8 mouse cellular contexts compared by ENCODE assay signal in the genomic region with DNA sequence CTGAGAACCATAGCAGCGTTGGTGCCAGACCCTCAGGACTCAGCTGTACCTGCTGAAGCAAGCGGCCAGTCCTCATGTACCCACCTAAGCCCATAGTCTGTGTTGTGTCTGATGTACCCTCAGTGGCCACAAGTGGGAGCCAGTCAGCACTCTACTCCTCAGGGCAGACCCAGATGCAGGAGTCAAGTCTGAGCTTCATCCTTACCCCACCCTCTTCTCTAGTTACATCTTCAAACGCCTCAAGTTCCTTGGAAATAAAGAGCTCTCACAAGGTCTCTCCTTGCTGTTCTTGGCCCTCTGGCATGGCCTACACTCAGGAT. TPM values are rescaled to one million over a fixed set of nuclear protein-coding genes. Genes with fewer than 3 reads are reported as not detected.
A peak's percentile ranks its signal among the peaks of the same experiment; 100 is the strongest.
DNase-seq lines count a peak whose midpoint lies in the region; ATAC-seq and TF ChIP-seq lines count a peak whose summit lies in the region.

No protein-coding gene starts in this region.

- H3K4me2 ChIP-seq in intestine, postnatal 0 days (replicated peaks; ENCODE audit: low read depth) = no peak overlapping the region
- no peak overlapping the region for H3K4me2 ChIP-seq in limb, embryonic 13.5 days (replicated peaks)
- H3K4me2 ChIP-seq in midbrain, embryonic 15.5 days = no peak overlapping the region

- H3K4me3 ChIP-seq in intestine, postnatal 0 days (ENCODE audit: low read depth, low read length) = no peak overlapping the region
- H3K4me3 ChIP-seq in limb, embryonic 13.5 days = no peak overlapping the region
- H3K4me3 ChIP-seq in midbrain, embryonic 15.5 days = no peak overlapping the region

- H3K27ac ChIP-seq in intestine, postnatal 0 days (ENCODE audit: low read depth, low read length) = no peak overlapping the region
- H3K27ac ChIP-seq in limb, embryonic 13.5 days = no peak overlapping the region
- no peak overlapping the region for H3K27ac ChIP-seq in midbrain, embryonic 15.5 days

- DNase-seq in ovary, postnatal 14 days (ENCODE audit: low spot score) = peak; percentile 53
- no peak for DNase-seq in ovary, postnatal 10 days (ENCODE audit: low spot score)
- peak; percentile 53 to 78 for DNase-seq in cerebellum, postnatal 4 days (ENCODE audit: low spot score in 2 of 2)
- peak; percentile 35 to 48 for DNase-seq in gastrocnemius, adult 8-10 months (ENCODE audit: low spot score in 2 of 2)
- DNase-seq in spleen, postnatal 4 days (ENCODE audit: low spot score in 2 of 2) = peak; percentile 75 to 89

- 41% methylated on average over 3 of the region's 3 CpGs for WGBS in intestine, postnatal 0 days
- 53% methylated on average over 3 of the region's 3 CpGs for WGBS in limb, embryonic 13.5 days
- 47% methylated on average over 3 of the region's 3 CpGs for WGBS in midbrain, embryonic 15.5 days

- H3K36me3 ChIP-seq in intestine, postnatal 0 days (ENCODE audit: control insufficient read depth, insufficient read depth) = peaks cover 70% of the 10 kb centered on the region
- H3K36me3 ChIP-seq in limb, embryonic 13.5 days = peaks cover 93% of the 10 kb centered on the region
- peaks cover 36% of the 10 kb centered on the region for H3K36me3 ChIP-seq in midbrain, embryonic 15.5 days (replicated peaks)

- H3K27me3 ChIP-seq in intestine, postnatal 0 days (replicated peaks; ENCODE audit: control insufficient read depth, insufficient read depth, low read length) = no peaks in the 10 kb centered on the region
- H3K27me3 ChIP-seq in limb, embryonic 13.5 days = no peaks in the 10 kb centered on the region
- no peaks in the 10 kb centered on the region for H3K27me3 ChIP-seq in midbrain, embryonic 15.5 days (replicated peaks)

- TF ChIP-seq CTCF in intestine, postnatal 0 days (IDR thresholded peaks at IDR 0.05; ENCODE audit: low read depth) = peak; percentile 90

- no peaks in the 10 kb centered on the region for H3K9me3 ChIP-seq in intestine, postnatal 0 days (ENCODE audit: control insufficient read depth)
- no peaks in the 10 kb centered on the region for H3K9me3 ChIP-seq in limb, embryonic 13.5 days
- H3K9me3 ChIP-seq in midbrain, embryonic 15.5 days = no peaks in the 10 kb centered on the region

- 0 out of 2 replicates have a peak, but pooled peaks have one; percentile 39 for ATAC-seq in intestine, postnatal 0 days
- ATAC-seq in limb, embryonic 13.5 days (ENCODE audit: low FRiP score, low read depth) = peak; percentile 66; the same call in 1 of the 2 replicates
- ATAC-seq in midbrain, embryonic 15.5 days (replicated peaks) = peak; percentile 72

- no peak overlapping the region for H3K9ac ChIP-seq in intestine, postnatal 0 days (ENCODE audit: low read depth, low read length)
- no peak overlapping the region for H3K9ac ChIP-seq in limb, embryonic 13.5 days
- H3K9ac ChIP-seq in midbrain, embryonic 15.5 days = no peak overlapping the region

- H3K4me1 ChIP-seq in intestine, postnatal 0 days (replicated peaks; ENCODE audit: control insufficient read depth, insufficient read depth, low read length) = no peaks in the 10 kb centered on the region
- no peaks in the 10 kb centered on the region for H3K4me1 ChIP-seq in limb, embryonic 13.5 days
- no peaks in the 10 kb centered on the region for H3K4me1 ChIP-seq in midbrain, embryonic 15.5 days

RNA-seq across cellular contexts. Expression of a gene that starts 9.2 kb away (rescaled TPM):
- 10 to 100 TPM; 62.1 to 74.4 (median 66.1) TPM for total RNA-seq in gastrocnemius, adult 8-10 months (2022)
- 96.6 and 97.3 TPM in 2 replicates for polyA plus RNA-seq in intestine, postnatal 0 days (2015; fragmentation: Nextera tagmentation; extraction: Ambion mirVana)
- 190 and 201 TPM in 2 replicates for polyA plus RNA-seq in limb, embryonic 13.5 days (2015; fragmentation: Nextera tagmentation; extraction: Ambion mirVana)
- 107 and 109 TPM in 2 replicates for polyA plus RNA-seq in midbrain, embryonic 15.5 days (2015; fragmentation: Nextera tagmentation; extraction: Ambion mirVana)

RNA-seq across cellular contexts. Expression of a gene that starts 9.4 kb away (rescaled TPM):
- total RNA-seq in gastrocnemius, adult 8-10 months (2022) = 100 to 1,000 TPM; 140 to 157 (median 153) TPM
- 249 and 255 TPM in 2 replicates for polyA plus RNA-seq in intestine, postnatal 0 days (2015; fragmentation: Nextera tagmentation; extraction: Ambion mirVana)
- polyA plus RNA-seq in limb, embryonic 13.5 days (2015; fragmentation: Nextera tagmentation; extraction: Ambion mirVana) = 324 and 325 TPM in 2 replicates
- polyA plus RNA-seq in midbrain, embryonic 15.5 days (2015; fragmentation: Nextera tagmentation; extraction: Ambion mirVana) = 254 and 256 TPM in 2 replicates

RNA-seq across cellular contexts. Expression of a gene that starts 35.8 kb away (rescaled TPM):
- total RNA-seq in gastrocnemius, adult 8-10 months (2022) = 1 to 10 TPM in 3 of 4 experiments, under 1 TPM in 1; 0.80 to 2.0 (median 1.2) TPM
- 17.4 TPM in 2 replicates for polyA plus RNA-seq in intestine, postnatal 0 days (2015; fragmentation: Nextera tagmentation; extraction: Ambion mirVana)
- 9.0 and 10.9 TPM in 2 replicates for polyA plus RNA-seq in limb, embryonic 13.5 days (2015; fragmentation: Nextera tagmentation; extraction: Ambion mirVana)
- polyA plus RNA-seq in midbrain, embryonic 15.5 days (2015; fragmentation: Nextera tagmentation; extraction: Ambion mirVana) = 3.9 and 5.6 TPM in 2 replicates

RNA-seq across cellular contexts. Expression of a gene that starts 38.4 kb away (rescaled TPM):
- total RNA-seq in gastrocnemius, adult 8-10 months (2022) = 100 to 1,000 TPM; 146 to 173 (median 164) TPM
- 238 and 259 TPM in 2 replicates for polyA plus RNA-seq in intestine, postnatal 0 days (2015; fragmentation: Nextera tagmentation; extraction: Ambion mirVana)
- polyA plus RNA-seq in limb, embryonic 13.5 days (2015; fragmentation: Nextera tagmentation; extraction: Ambion mirVana) = 480 and 513 TPM in 2 replicates
- 668 and 674 TPM in 2 replicates for polyA plus RNA-seq in midbrain, embryonic 15.5 days (2015; fragmentation: Nextera tagmentation; extraction: Ambion mirVana)

RNA-seq across cellular contexts. Expression of a gene that starts 39.9 kb away (rescaled TPM):
- 10 to 100 TPM; 12.6 to 18.1 (median 15.6) TPM for total RNA-seq in gastrocnemius, adult 8-10 months (2022)
- 209 and 212 TPM in 2 replicates for polyA plus RNA-seq in intestine, postnatal 0 days (2015; fragmentation: Nextera tagmentation; extraction: Ambion mirVana)
- polyA plus RNA-seq in limb, embryonic 13.5 days (2015; fragmentation: Nextera tagmentation; extraction: Ambion mirVana) = 56.4 and 57.0 TPM in 2 replicates
- 45.6 and 51.9 TPM in 2 replicates for polyA plus RNA-seq in midbrain, embryonic 15.5 days (2015; fragmentation: Nextera tagmentation; extraction: Ambion mirVana)
